Mouse (Mus musculus) CH12.LX (cell line): Measurements from ENCODE around the gene Cap2.

Experiments used
- CTCF ChIP-seq, 2 experiments: IDR thresholded peaks in 1 of 2; conservative IDR thresholded peaks in 1 of 2; 2 replicates each; pipeline ENCODE4 v1.5.1; 2011 to 2012; ENCODE audit warnings: low read depth in 2 of 2, low read length in 2 of 2, improper control_type of control experiment in 1 of 2, inconsistent platforms in 1 of 2, mild to moderate bottlenecking in 1 of 2, moderate library complexity in 1 of 2
- GABPA ChIP-seq: IDR thresholded peaks from 2 replicates; pipeline ENCODE4 v1.6.1; 2012; ENCODE audit warnings: low read depth, low read length, improper control_type of control experiment, inconsistent platforms; ENCODE audit not compliant: insufficient replicate concordance

DNA sequence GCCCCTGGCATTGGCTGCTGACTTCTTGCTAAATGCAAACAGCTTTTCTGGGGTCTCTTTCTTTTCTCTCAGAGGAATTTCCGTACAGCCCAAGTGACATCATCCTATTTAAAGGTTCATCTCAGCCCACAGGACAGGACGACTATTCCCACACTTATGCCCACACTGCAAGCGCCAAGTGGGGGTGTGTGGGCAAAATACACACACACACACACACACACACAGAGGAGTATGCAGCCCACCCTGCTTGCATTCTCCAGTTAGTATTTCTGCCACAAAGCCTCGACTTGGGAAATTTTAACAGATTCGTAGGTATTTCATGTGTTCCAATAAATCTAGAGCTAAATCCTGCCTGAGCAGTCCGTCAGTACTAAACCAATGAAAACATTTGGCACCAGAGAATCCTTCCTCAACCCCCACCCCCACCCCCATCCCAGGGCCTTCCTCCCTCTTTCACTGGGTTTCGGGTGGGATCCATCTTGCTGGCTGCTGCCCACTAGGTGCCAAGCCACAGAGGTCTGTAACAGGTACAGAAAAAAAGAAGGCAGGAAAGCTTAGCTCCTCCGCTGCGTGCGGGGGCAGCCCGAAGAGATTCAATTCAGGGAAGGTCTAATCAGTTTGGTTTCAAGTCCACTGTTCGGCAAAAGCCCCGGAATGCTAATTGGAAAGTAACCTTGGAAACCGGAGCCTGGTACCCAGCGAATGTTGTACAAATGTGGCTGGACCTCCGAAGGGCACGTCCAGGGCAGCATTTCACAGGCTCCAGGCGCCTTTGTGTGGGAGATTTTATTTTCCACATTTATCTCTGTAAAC is 131.9 kb downstream of the Cap2 start:
- no peak for TF ChIP-seq CTCF (conservative IDR thresholded peaks at IDR 0.05 in 1 of 2, IDR thresholded peaks at IDR 0.05 in 1 of 2; ENCODE audit: low read depth in 2 of 2, low read length in 2 of 2)
- TF ChIP-seq GABPA: no peak
